11 mouse cellular contexts compared by ENCODE assay signal in genomic region chr7:133161362-133162080, GRCm38 (mm10). TPM values are rescaled to one million over a fixed set of nuclear protein-coding genes. Genes with fewer than 3 reads are reported as not detected.
DNase-seq lines count a peak whose midpoint lies in the region; ATAC-seq lines count a peak whose summit lies in the region.
"Had no signal": no experiment of that assay in that cellular context is flagged by ENCODE, and none has a peak within 500 bp of the region (broad histone marks: within the 10 kb centered on the region; RNA-seq: fewer than 3 reads in every experiment).

No protein-coding gene starts in this region.

- H3K4me2 ChIP-seq in kidney, embryonic 15.5 days: no peak overlapping the region
- H3K4me2 ChIP-seq in limb, embryonic 12.5 days: no peak overlapping the region
- no peak overlapping the region for H3K4me2 ChIP-seq in liver, embryonic 12.5 days
- no peak overlapping the region for H3K4me2 ChIP-seq in forebrain, embryonic 11.5 days (ENCODE audit: low read depth, low read length, severe bottlenecking)

- no peak for DNase-seq in kidney, postnatal 10 days
- DNase-seq in retina, postnatal 1 day: peak; percentile 27
- DNase-seq in retina, embryonic 14.5 days (ENCODE audit: low spot score): no peak
- DNase-seq in forebrain, embryonic 11.5 days (ENCODE audit: low spot score): no peak
- DNase-seq: cerebellum, adult 18-20 months; heart, adult 2 months; thymus, postnatal 4 days had no signal

- H3K4me3 ChIP-seq in kidney, embryonic 15.5 days (replicated peaks): no peak overlapping the region
- no peak overlapping the region for H3K4me3 ChIP-seq in limb, embryonic 12.5 days (replicated peaks)
- H3K4me3 ChIP-seq in liver, embryonic 12.5 days: no peak overlapping the region
- H3K4me3 ChIP-seq in forebrain, embryonic 11.5 days (ENCODE audit: low read depth, low read length): no peak overlapping the region
- H3K4me3 ChIP-seq: heart, adult 2 months had no signal

- no peak for ATAC-seq in kidney, embryonic 15.5 days (replicated peaks; ENCODE audit: low FRiP score)
- ATAC-seq in limb, embryonic 12.5 days (ENCODE audit: insufficient number of reproducible peaks, insufficient read depth, low FRiP score, low TSS enrichment, low read depth): peak; percentile 71; the same call in 1 of the 2 replicates
- ATAC-seq in liver, embryonic 12.5 days: no peak
- ATAC-seq in forebrain, embryonic 11.5 days (replicated peaks; ENCODE audit: low FRiP score): no peak
- ATAC-seq: forebrain, embryonic 14.5 days had no signal

- H3K36me3 ChIP-seq in kidney, embryonic 15.5 days: no peaks in the 10 kb centered on the region
- no peaks in the 10 kb centered on the region for H3K36me3 ChIP-seq in limb, embryonic 12.5 days
- no peaks in the 10 kb centered on the region for H3K36me3 ChIP-seq in liver, embryonic 12.5 days
- no peaks in the 10 kb centered on the region for H3K36me3 ChIP-seq in forebrain, embryonic 11.5 days (ENCODE audit: control insufficient read depth, insufficient read depth, low read length)

- no peaks in the 10 kb centered on the region for H3K27me3 ChIP-seq in kidney, embryonic 15.5 days
- H3K27me3 ChIP-seq in limb, embryonic 12.5 days: no peaks in the 10 kb centered on the region
- H3K27me3 ChIP-seq in liver, embryonic 12.5 days (replicated peaks): no peaks in the 10 kb centered on the region
- no peaks in the 10 kb centered on the region for H3K27me3 ChIP-seq in forebrain, embryonic 11.5 days (ENCODE audit: control insufficient read depth, insufficient read depth, low read length)

- no peak overlapping the region for H3K9ac ChIP-seq in kidney, embryonic 15.5 days
- H3K9ac ChIP-seq in limb, embryonic 12.5 days (replicated peaks): no peak overlapping the region
- no peak overlapping the region for H3K9ac ChIP-seq in liver, embryonic 12.5 days
- H3K9ac ChIP-seq in forebrain, embryonic 11.5 days (ENCODE audit: low read length): no peak overlapping the region

- H3K27ac ChIP-seq in kidney, embryonic 15.5 days: peak overlapping the region; percentile 78
- no peak overlapping the region for H3K27ac ChIP-seq in limb, embryonic 12.5 days
- no peak overlapping the region for H3K27ac ChIP-seq in liver, embryonic 12.5 days
- no peak overlapping the region for H3K27ac ChIP-seq in forebrain, embryonic 11.5 days (ENCODE audit: low read depth, low read length)
- H3K27ac ChIP-seq: heart, adult 2 months had no signal

- H3K4me1 ChIP-seq in kidney, embryonic 15.5 days: peaks cover 29% of the 10 kb centered on the region
- peaks cover 13% of the 10 kb centered on the region for H3K4me1 ChIP-seq in limb, embryonic 12.5 days (replicated peaks)
- H3K4me1 ChIP-seq in liver, embryonic 12.5 days: no peaks in the 10 kb centered on the region
- no peaks in the 10 kb centered on the region for H3K4me1 ChIP-seq in forebrain, embryonic 11.5 days (replicated peaks; ENCODE audit: control insufficient read depth, insufficient read depth, low read length)

- 38% methylated on average over 7 of the region's 7 CpGs for WGBS in kidney, embryonic 15.5 days
- 8% methylated on average over 7 of the region's 7 CpGs for WGBS in limb, embryonic 12.5 days
- 69% methylated on average over 7 of the region's 7 CpGs for WGBS in liver, embryonic 12.5 days (ENCODE audit: insufficient replicate concordance)
- WGBS in forebrain, embryonic 11.5 days: 82% methylated on average over 7 of the region's 7 CpGs

- H3K9me3 ChIP-seq in kidney, embryonic 15.5 days (replicated peaks): no peaks in the 10 kb centered on the region
- H3K9me3 ChIP-seq in limb, embryonic 12.5 days: no peaks in the 10 kb centered on the region
- H3K9me3 ChIP-seq in liver, embryonic 12.5 days (replicated peaks): no peaks in the 10 kb centered on the region
- H3K9me3 ChIP-seq in forebrain, embryonic 11.5 days (ENCODE audit: control insufficient read depth, low read length): no peaks in the 10 kb centered on the region

RNA-seq across cellular contexts. Expression of gene Ctbp2, which starts 37.4 kb away (rescaled TPM):
- 114 and 117 TPM in 2 replicates for polyA plus RNA-seq in kidney, embryonic 15.5 days (2015; fragmentation: Nextera tagmentation; extraction: Ambion mirVana)
- polyA plus RNA-seq in limb, embryonic 12.5 days (2016; fragmentation: Nextera tagmentation; extraction: Ambion mirVana): 105 and 110 TPM in 2 replicates
- polyA plus RNA-seq in liver, embryonic 12.5 days (2016; fragmentation: Nextera tagmentation; extraction: Ambion mirVana): 23.1 and 24.1 TPM in 2 replicates
- polyA plus RNA-seq in forebrain, embryonic 11.5 days (2014; fragmentation: Nextera tagmentation; extraction: Ambion mirVana): 137 and 150 TPM in 2 replicates

RNA-seq across cellular contexts. Expression of gene Fgfr2, which starts 38.4 kb away (rescaled TPM):
- polyA plus RNA-seq in kidney, embryonic 15.5 days (2015; fragmentation: Nextera tagmentation; extraction: Ambion mirVana): 99.9 and 104 TPM in 2 replicates
- polyA plus RNA-seq in limb, embryonic 12.5 days (2016; fragmentation: Nextera tagmentation; extraction: Ambion mirVana): 112 and 123 TPM in 2 replicates
- 17.8 and 18.5 TPM in 2 replicates for polyA plus RNA-seq in liver, embryonic 12.5 days (2016; fragmentation: Nextera tagmentation; extraction: Ambion mirVana)
- polyA plus RNA-seq in forebrain, embryonic 11.5 days (2014; fragmentation: Nextera tagmentation; extraction: Ambion mirVana): 93.6 and 99.4 TPM in 2 replicates
